Mouse (Mus musculus): Measurements from ENCODE around the gene Lrch3. TPM values are rescaled to one million over a fixed set of nuclear protein-coding genes. Genes with fewer than 3 reads are reported as not detected.
"Not testable (repeated sequence)": the region's sequence is repeated elsewhere in the genome, so short reads cannot be mapped to it uniquely, and the experiment has no call there.

Lrch3 gene
- polyA plus RNA-seq, 1 experiment from 2014 or later, result 46.6 TPM

DNA sequence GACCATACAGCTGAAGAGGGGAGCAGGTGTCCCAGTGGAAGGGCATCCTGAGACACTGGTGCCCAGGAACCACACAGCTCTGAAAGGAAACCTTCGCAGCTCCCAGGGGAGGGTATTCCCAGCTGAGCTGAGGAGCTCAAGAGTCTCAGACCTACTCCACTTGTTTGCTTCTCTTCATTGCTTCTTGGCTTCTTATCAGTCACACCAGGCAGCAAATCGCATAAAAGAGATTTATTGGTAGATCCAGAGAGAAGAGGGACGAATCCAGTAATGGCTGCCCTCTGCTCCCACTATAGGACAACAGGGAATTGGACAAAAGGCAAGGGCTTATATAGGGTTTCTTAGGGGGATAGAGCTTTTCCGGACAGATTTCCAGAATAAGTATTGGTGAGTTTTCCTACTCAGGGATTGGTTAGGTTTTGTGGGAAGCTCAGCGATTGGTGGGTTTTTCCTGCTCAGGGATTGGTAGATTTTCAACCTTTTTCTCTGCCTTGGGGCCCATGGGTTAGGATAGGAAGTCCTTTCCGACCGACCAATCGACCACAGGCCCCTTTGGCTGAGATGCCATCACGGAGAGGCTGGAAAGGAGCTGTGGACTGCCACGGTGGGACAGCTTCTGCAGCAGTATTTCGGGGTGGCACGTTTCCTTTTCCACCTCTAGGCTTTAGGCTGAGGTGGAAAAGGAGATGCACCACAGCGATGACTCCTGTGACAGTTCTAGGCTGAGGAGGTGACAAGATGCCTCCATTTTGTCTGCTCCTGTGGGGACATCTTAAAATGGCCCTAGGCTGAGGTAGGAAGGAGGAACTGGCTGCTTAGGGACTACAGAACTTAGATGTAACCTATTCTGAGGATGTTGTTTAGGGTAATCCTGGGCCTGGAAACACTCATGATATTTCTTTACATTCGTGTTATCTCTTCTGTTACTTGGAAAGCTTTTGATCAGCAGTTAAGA lies 34.7 kb upstream of the Lrch3 start:
- Histone ChIP-seq H3K9ac (0 out of 2 replicates have a peak overlapping the region, but pooled peaks have one; percentile 88), H3K27me3 (replicated peaks) (no peaks in the 10 kb centered on the region), H3K9me3 (no peaks in the 10 kb centered on the region), H3K4me2 (replicated peaks) (peak overlapping the region; percentile 82), H3K27ac (no peak overlapping the region), H3K4me3 (peak overlapping the region; percentile 88), H3K36me3 (no peaks in the 10 kb centered on the region), H3K4me1 (peaks cover 18% of the 10 kb centered on the region)
- no peak for ATAC-seq (ENCODE audit: low FRiP score, low read depth)
- 84% methylated on average over 14 of the region's 14 CpGs for WGBS

- H3K27ac ChIP-seq, result no peak overlapping the region
- H3K9ac ChIP-seq, result no peak overlapping the region
- no peak overlapping the region for H3K4me3 ChIP-seq
- H3K36me3 ChIP-seq, result peaks cover 3% of the 10 kb centered on the region; the same call in 1 of the 2 replicates
- no peaks in the 10 kb centered on the region for H3K27me3 ChIP-seq (replicated peaks)
- no peaks in the 10 kb centered on the region for H3K9me3 ChIP-seq
- WGBS, result 83% methylated on average over 7 of the region's 7 CpGs
- H3K4me2 ChIP-seq (replicated peaks), result no peak overlapping the region
- no peak for ATAC-seq (ENCODE audit: low FRiP score, low read depth)
- peaks cover 18% of the 10 kb centered on the region for H3K4me1 ChIP-seq
These were observed 32.4 kb upstream of the Lrch3 start for GRCm38 (mm10) chr16:32881538-32881937.

- Histone ChIP-seq H3K27me3 (replicated peaks) (no peaks in the 10 kb centered on the region), H3K4me2 (replicated peaks) (no peak overlapping the region), H3K9me3 (no peaks in the 10 kb centered on the region), H3K4me1 (no peaks in the 10 kb centered on the region), H3K9ac (no peak overlapping the region), H3K4me3 (no peak overlapping the region), H3K36me3 (peaks cover 27% of the 10 kb centered on the region), H3K27ac (no peak overlapping the region)
- no peak for ATAC-seq (ENCODE audit: low FRiP score, low read depth)
- WGBS, result 91% methylated on average over 7 of the region's 7 CpGs
These were observed 25.9 kb upstream of the Lrch3 start for GRCm38 (mm10) chr16:32887996-32888395.

DNA sequence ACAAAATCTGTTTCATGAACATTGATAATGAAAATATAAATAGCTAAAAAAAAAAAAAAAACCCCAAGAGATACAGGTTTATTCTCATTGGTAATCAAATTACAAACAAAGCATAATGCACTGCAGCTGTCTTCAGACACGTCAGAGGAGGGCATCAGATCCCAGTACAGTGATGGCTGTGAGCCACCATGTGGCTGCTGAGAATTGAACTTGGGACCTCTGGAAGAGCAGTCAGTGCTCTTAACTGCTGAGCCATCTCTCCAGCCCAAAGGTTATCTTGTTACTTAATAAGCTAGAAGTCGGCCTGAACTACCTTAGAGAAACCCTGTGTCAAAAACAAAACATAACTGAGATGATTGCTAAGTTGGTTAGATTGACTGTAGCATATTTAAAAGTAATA lies 24.0 kb upstream of the Lrch3 start:
- H3K4me3 ChIP-seq, result no peak overlapping the region
- H3K4me2 ChIP-seq (replicated peaks), result no peak overlapping the region
- peaks cover 40% of the 10 kb centered on the region for H3K36me3 ChIP-seq
- ATAC-seq (ENCODE audit: low FRiP score, low read depth), result no peak
- no peak overlapping the region for H3K27ac ChIP-seq
- no peak overlapping the region for H3K9ac ChIP-seq
- no peaks in the 10 kb centered on the region for H3K27me3 ChIP-seq (replicated peaks)
- H3K4me1 ChIP-seq, result no peaks in the 10 kb centered on the region
- WGBS, result 83% methylated on average over 2 of the region's 2 CpGs
- no peaks in the 10 kb centered on the region for H3K9me3 ChIP-seq

- ATAC-seq (ENCODE audit: low FRiP score, low read depth), result no peak
- Histone ChIP-seq H3K27ac (no peak overlapping the region), H3K9me3 (no peaks in the 10 kb centered on the region), H3K36me3 (peaks cover 46% of the 10 kb centered on the region), H3K27me3 (replicated peaks) (no peaks in the 10 kb centered on the region), H3K4me1 (no peaks in the 10 kb centered on the region), H3K4me2 (replicated peaks) (no peak overlapping the region), H3K9ac (no peak overlapping the region), H3K4me3 (no peak overlapping the region)
These were observed 17.8 kb upstream of the Lrch3 start for GRCm38 (mm10) chr16:32896126-32896525.

DNA sequence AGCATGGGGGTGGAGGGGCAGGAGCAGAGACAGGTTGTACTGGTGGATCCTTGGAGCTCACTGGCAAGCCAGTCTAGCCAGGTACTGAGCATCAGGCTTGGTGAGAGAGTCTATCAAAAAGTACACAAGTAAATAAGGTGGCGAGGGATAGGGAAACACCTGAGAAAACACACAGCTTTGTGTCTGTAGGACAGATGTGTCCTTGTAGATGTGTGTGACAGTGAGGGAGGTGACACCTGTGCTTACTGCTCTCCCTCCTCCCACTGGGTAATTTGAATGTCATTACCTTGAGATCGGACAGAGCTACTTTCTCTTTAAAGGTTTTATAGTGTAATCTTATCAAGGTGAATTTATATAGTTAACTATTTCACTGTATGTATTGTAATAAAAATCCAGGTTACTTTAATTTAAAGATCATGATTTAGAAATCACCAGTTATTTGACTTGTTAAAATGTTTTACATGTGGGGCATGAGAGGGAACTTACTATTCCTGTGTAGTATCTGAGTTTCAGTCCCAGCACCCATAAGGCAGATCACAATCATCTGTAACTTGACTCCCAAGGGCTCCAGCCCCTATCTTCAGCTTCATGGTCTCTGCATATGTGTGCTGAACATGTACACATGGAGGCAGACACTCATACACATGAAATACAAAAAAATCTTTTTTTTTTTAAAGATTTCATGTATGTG lies 12.4 kb upstream of the Lrch3 start:
- 90% methylated on average over 2 of the region's 2 CpGs for WGBS
- ATAC-seq (ENCODE audit: low FRiP score, low read depth), result no peak
- Histone ChIP-seq H3K9ac (no peak overlapping the region), H3K27me3 (replicated peaks) (no peaks in the 10 kb centered on the region), H3K4me1 (no peaks in the 10 kb centered on the region), H3K9me3 (no peaks in the 10 kb centered on the region), H3K4me3 (no peak overlapping the region), H3K27ac (no peak overlapping the region), H3K36me3 (peaks cover 33% of the 10 kb centered on the region), H3K4me2 (replicated peaks) (no peak overlapping the region)

- H3K4me2 ChIP-seq (replicated peaks), result no peak overlapping the region
- ATAC-seq (ENCODE audit: low FRiP score, low read depth), result no peak
- peaks cover 33% of the 10 kb centered on the region for H3K36me3 ChIP-seq
- H3K9ac ChIP-seq, result no peak overlapping the region
- H3K4me1 ChIP-seq, result no peaks in the 10 kb centered on the region
- H3K27ac ChIP-seq, result no peak overlapping the region
- WGBS, result 77% methylated on average over 3 of the region's 3 CpGs
- no peak overlapping the region for H3K4me3 ChIP-seq
- no peaks in the 10 kb centered on the region for H3K27me3 ChIP-seq (replicated peaks)
- no peaks in the 10 kb centered on the region for H3K9me3 ChIP-seq
These were observed 11.9 kb upstream of the Lrch3 start for GRCm38 (mm10) chr16:32902051-32902428.

GRCm38 (mm10) chr16:32906186-32906585 lies 7.7 kb upstream of the Lrch3 start:
- Histone ChIP-seq H3K4me3 (no peak overlapping the region), H3K9ac (no peak overlapping the region), H3K27me3 (replicated peaks) (no peaks in the 10 kb centered on the region), H3K4me1 (no peaks in the 10 kb centered on the region), H3K4me2 (replicated peaks) (no peak overlapping the region), H3K36me3 (peaks cover 16% of the 10 kb centered on the region), H3K27ac (no peak overlapping the region), H3K9me3 (no peaks in the 10 kb centered on the region)
- no peak for ATAC-seq (ENCODE audit: low FRiP score, low read depth)
- WGBS, result 88% methylated on average over 2 of the region's 2 CpGs

- no peak for ATAC-seq (ENCODE audit: low FRiP score, low read depth)
- H3K9ac ChIP-seq, result no peak overlapping the region
- WGBS, result 52% methylated on average over 8 of the region's 8 CpGs
These were observed 7.2 kb upstream of the Lrch3 start for GRCm38 (mm10) chr16:32906727-32907126.

DNA sequence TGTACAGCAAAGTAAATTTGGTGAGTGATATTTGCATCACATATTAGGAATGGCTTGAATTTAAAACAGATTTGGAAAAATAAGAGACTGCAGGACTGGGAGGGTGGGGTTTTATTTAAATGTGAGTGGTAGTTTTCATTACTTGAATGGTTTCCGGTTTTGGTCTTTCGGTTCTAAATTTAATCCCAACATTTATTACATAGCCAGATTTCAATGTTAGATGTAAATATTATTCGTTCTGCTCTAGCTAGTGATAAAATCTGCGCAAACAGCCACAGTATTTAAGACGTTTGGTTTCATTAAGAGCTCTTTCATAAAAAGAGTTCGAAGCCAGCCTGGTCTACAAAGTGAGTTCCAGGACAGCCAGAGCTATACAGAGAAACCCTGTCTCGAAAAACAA lies 688 bp upstream of the Lrch3 start:
- ATAC-seq (ENCODE audit: low FRiP score, low read depth), result no peak
- no peak overlapping the region for H3K9ac ChIP-seq
- peak overlapping the region; percentile 69 for H3K4me2 ChIP-seq (replicated peaks)
- no peaks in the 10 kb centered on the region for H3K9me3 ChIP-seq
- no peak overlapping the region for H3K27ac ChIP-seq
- no peak overlapping the region for H3K4me3 ChIP-seq
- no peaks in the 10 kb centered on the region for H3K27me3 ChIP-seq (replicated peaks)
- no peaks in the 10 kb centered on the region for H3K36me3 ChIP-seq
- 71% methylated on average over 7 of the region's 7 CpGs for WGBS
- peaks cover 6% of the 10 kb centered on the region for H3K4me1 ChIP-seq

More at GRCm38 (mm10) chr16:32906727-32907126, 7.2 kb upstream of the Lrch3 start:
- Histone ChIP-seq H3K36me3 (peaks cover 13% of the 10 kb centered on the region), H3K27ac (no peak overlapping the region), H3K4me1 (no peaks in the 10 kb centered on the region), H3K4me3 (no peak overlapping the region), H3K9me3 (no peaks in the 10 kb centered on the region), H3K4me2 (replicated peaks) (no peak overlapping the region), H3K27me3 (replicated peaks) (no peaks in the 10 kb centered on the region)

- peak overlapping the region; percentile 96; the same call in 1 of the 2 replicates for H3K4me3 ChIP-seq
- H3K4me2 ChIP-seq (replicated peaks), result peak overlapping the region; percentile 69
- no peaks in the 10 kb centered on the region for H3K36me3 ChIP-seq
- H3K27me3 ChIP-seq (replicated peaks), result no peaks in the 10 kb centered on the region
- WGBS, result 80% methylated on average over 9 of the region's 9 CpGs
- peaks cover 6% of the 10 kb centered on the region for H3K4me1 ChIP-seq
- no peaks in the 10 kb centered on the region for H3K9me3 ChIP-seq
- no peak overlapping the region for H3K27ac ChIP-seq
- 0 out of 2 replicates have a peak overlapping the region, but pooled peaks have one; percentile 96 for H3K9ac ChIP-seq
- no peak for ATAC-seq (ENCODE audit: low FRiP score, low read depth)
These were observed 1.6 kb downstream of the Lrch3 start for GRCm38 (mm10) chr16:32915292-32916068.

DNA sequence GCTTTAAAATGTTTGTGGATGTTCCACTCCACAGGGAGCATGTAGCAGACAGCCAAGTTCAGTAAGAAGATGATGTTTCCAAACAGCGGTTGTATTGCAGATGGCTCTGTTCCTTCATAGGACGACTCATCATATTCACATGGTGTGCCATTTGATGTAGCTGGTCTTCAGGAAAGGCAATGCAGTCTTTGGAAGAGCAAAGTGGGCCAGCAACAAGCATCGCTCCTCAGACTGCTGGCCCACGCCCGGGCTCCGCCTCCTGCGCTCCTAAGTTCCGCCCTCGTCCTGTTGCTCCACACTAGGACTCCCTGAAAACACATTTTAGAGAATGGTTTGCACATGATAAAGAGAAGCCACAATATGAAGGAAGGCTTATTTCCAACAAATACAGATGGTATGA lies 12.7 kb downstream of the Lrch3 start:
- 92% methylated on average over 9 of the region's 9 CpGs for WGBS
- not testable (repeated sequence) for ATAC-seq (ENCODE audit: low FRiP score, low read depth); H3K4me3 ChIP-seq; H3K4me1 ChIP-seq; H3K27ac ChIP-seq; H3K4me2 ChIP-seq (replicated peaks); H3K27me3 ChIP-seq (replicated peaks); H3K9ac ChIP-seq; H3K9me3 ChIP-seq
- H3K36me3 ChIP-seq, result peaks cover 18% of the 10 kb centered on the region

Data from neural tube, embryonic 12.5 days (tissue).